Mouse (Mus musculus) urinary bladder, adult 18-20 months (tissue): ENCODE results near the gene Rpl36a.
"Not testable (repeated sequence)": the region's sequence is repeated elsewhere in the genome, so short reads cannot be mapped to it uniquely, and the experiment has no call there.

Experiments used
- DNase-seq, 2 experiments: peaks; one replicate each; pipeline ENCODE4 v3.0.0; 2022; ENCODE audit warnings: low spot score in 2 of 2, mixed read lengths in 2 of 2

The Rpl36a gene

GRCm38 (mm10) chrX:134585103-134586002 lies at the start of gene Rpl36a:
TSS of gene Rpl36a (plus strand) at chrX:134585654.
- DNase-seq = peak; percentile 62 to 80

DNA sequence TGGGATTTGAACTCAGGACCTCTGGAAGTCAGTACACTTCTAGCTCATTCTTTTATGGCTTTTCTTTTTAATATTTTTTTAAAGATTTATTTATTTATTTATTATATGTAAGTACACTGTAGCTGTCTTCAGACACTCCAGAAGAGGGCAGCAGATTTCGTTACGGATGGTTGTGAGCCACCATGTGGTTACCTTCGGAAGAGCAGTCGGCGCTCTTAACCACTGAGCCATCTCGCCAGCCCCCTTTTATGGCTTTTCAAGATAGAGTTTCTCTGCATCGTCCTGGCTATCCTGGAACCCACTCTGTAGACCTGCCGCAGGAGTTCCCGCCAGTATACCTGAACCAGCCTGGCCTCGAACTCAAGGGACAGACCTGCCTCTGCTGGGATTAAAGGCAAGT lies 45.7 kb upstream of the Rpl36a start:
- not testable (repeated sequence) for DNase-seq

DNA sequence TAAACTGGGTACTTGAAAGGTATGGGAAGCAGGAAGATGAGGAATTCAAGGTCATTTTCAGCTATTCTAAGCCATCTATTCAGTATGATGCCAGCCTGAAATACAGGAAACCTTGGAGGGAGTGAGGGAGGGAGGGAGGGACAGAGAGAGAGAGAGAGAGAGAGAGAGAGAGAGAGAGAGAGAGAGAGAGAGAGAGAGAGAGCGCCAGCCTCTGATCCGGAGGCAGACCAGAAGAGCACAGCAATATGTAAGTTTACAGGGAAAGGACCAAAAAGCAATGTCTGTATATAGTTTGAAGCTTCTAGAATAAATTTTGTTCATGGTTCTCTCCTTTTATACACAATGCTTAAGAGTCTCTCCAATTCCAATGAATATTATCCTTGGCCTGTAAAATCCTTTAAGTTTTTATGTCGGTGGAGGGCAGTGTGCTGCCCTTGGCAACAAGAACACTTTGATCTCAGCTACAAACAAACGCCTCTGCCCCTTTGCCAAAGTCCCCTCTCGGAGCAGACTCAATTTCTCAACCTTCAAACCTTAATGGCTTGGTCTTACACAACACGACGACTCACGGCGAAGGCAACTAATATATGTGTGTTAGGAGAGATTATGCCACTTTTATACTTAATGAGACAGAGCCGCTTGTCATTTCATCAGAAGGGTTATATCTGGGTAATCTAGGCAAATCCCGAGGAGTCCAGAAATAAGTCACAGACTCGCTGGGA lies 44.9 kb upstream of the Rpl36a start:
- no peak for DNase-seq

GRCm38 (mm10) chrX:134541145-134541954 lies 44.1 kb upstream of the Rpl36a start, which contains the start of gene Timm8a1:
TSS of gene Timm8a1 (minus strand) at chrX:134541865.
- DNase-seq = peak; percentile 22 to 66

DNA sequence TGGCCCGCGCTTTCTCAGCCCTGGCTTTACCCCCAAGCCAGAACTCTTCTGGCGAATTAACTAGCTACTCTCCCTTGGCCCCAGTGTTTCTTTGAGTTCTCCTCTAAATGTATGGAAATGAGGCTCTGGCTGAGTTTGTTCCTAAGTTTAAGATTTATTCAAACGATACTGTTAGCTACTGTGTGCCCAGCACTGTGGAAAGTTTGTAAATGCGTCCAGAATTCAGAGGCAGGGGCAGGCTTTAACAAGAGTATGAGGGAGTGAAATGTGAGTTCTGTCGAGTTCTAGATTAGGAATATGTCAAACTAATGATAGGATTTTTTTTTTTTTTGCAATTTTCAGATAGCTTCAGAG lies 43.5 kb upstream of the Rpl36a start:
- no peak for DNase-seq

GRCm38 (mm10) chrX:134547330-134547729 lies 38.1 kb upstream of the Rpl36a start:
- no peak for DNase-seq

- no peak for DNase-seq
Measured at GRCm38 (mm10) chrX:134550903-134551302, 34.6 kb upstream of the Rpl36a start.

GRCm38 (mm10) chrX:134553326-134553725 lies 32.1 kb upstream of the Rpl36a start:
- DNase-seq = no peak

GRCm38 (mm10) chrX:134554425-134554824 lies 31.0 kb upstream of the Rpl36a start:
- DNase-seq = no peak

DNA sequence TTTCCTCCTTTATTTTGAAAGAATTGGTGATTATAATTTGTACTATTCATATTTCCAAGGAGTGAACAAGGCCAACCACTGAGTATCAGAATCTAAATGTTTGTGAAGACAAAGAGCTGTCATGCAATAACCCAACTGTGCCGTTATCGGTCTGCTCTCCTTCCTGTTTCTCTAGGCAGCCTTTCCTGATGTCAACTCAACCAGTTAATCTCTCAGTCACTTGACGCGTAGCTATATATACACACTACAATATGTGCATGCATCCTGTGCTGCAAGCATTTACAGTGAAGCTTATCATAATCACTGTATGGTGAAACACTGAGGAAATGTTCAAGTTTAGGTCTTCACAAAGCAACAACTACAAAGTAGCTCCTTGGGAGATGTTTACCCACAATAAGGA lies 21.1 kb upstream of the Rpl36a start:
- no peak for DNase-seq

- no peak for DNase-seq
Measured at GRCm38 (mm10) chrX:134566536-134567222, 18.8 kb upstream of the Rpl36a start.

DNA sequence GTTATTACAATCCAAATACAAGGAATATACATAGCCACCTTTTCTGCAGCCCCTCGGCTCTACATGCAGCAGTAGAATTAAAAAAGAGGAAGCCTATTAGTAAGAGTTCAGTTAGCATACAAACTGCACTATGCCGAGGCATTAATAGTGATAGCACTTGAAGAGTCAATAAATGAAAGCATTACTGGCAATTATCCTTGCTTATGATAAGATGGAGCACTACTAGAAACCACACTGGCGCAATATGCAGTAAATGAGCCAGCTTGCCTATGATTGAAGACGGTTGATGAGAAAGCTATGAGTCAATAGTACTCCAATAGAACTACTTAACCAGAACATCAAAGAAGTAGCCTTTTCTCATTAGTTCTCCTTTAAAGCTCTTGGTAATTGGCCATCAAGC lies 7.6 kb upstream of the Rpl36a start:
- no peak for DNase-seq

DNA sequence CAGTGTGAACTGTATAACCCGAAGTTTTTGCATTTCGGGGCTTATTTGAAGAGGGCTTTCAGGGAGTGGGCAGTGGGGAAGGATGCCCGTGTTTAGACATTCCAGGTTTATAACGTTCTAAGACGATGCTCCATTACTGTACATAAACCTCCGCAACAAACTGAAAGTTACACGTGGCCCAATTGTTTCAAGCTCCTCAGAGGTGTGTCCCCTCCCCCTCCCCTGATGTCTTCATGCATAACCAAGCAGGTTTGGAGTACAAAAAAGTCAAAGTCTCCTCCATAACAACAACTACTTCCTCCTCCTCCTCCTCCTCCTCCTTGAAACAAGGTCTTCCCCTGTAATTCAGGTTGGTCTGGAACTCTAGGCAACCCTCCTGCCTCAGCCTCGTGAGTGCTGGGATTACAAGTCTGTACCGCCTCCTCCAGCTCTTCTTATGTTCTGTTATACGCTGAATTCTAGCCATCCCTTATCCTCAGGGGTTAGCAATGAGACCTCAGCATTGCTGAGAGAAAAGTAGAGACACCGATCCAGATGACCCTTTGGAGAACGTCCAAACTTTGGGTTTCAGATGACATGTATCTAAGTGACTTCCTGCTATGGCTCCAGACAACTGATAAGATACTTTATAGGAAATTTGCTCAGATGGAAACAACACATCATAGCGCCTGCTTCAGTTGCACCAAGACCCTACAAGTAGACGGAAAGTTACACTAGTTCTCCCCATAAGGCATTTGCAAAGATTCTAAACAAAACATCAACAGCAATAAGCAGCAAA lies 4.7 kb upstream of the Rpl36a start:
- no peak for DNase-seq

DNA sequence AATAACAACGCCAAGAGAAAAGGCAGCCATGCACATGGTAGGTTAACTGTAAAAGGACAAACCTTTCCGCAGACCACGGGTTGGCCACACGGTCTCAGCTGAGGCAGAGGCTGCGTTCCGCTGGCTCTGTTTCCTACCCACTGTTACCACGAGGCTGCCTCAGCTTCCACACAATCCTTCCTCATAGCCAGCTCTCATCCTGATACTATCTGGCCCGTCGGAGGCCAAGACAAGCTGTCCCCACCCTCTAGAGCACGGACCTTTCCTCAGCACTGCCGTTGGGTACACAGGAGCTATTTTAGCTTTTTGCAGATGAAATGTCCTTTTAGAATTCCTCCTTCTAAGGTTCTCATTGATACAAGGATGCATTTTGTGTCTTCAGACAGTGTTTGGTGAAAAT lies 3.2 kb upstream of the Rpl36a start:
- DNase-seq = no peak

DNA sequence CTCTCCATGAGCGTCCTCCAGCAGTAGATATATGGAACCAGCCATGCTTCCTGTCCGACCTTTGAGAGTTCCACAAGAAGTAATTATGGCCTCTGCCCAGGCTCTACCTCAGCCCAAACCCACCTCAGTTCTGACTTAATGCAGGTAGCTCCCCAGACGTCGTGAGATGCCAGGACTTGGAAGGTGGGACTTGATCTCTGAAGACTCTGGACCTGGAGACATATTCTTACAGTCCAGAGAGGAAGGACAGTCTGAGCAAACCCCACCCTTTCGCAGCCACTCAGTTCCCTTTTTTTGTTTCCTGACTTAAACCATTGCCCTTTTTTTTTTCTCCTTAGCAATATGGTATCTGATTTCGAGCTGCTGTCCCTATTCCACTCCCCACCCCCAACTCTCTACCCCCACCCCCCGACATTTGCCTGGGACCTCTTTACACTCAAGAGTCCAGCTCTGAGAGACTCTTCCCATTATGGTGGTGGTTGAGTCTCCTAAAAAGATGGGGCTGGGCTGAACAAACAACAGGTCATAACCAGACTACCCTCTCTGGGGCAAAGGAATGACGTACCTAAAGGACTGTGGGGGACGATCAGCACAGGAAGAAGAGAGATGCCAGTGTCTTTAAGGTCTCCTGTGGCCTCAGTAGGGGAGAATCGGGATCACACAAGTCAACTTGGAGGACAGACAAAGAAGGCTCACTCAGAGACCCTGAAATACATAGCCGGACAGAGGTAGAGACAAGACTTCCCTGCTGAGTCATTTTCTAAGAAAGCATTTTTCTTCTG lies 2.4 kb upstream of the Rpl36a start, which contains the start of gene Btk:
Btk (minus strand) TSS at position 683 of the 782 bp plus-strand sequence.
- DNase-seq = no peak

GRCm38 (mm10) chrX:134586447-134586846 lies 993 bp downstream of the Rpl36a start:
- no peak for DNase-seq

GRCm38 (mm10) chrX:134588261-134588660 lies 2.8 kb downstream of the Rpl36a start:
- no peak for DNase-seq

GRCm38 (mm10) chrX:134588997-134589396 lies 3.5 kb downstream of the Rpl36a start:
- no peak for DNase-seq

- no peak for DNase-seq
Measured at GRCm38 (mm10) chrX:134589836-134590235, 4.4 kb downstream of the Rpl36a start.
